Mouse (Mus musculus) limb, embryonic 15.5 days (tissue): ENCODE data around the gene Ldb3. TPM values are rescaled to one million over a fixed set of nuclear protein-coding genes. Genes with fewer than 3 reads are reported as not detected.

Source experiments
- ATAC-seq: fragments of 200-750 bp; cut with Nextera tagmentation; 2 replicates; pipeline ENCODE4 v1.8.0; 2017; ENCODE audit warnings: low read depth, moderate TSS enrichment; ENCODE audit not compliant: insufficient number of reproducible peaks, low FRiP score, low TSS enrichment
- H3K27ac ChIP-seq: fragments of 300-500 bp; sonication (generic); 2 replicates; pipeline ENCODE4 v1.5.1; 2015; ENCODE audit warnings: moderate library complexity, mild to moderate bottlenecking, inconsistent platforms
- H3K27me3 ChIP-seq: fragments of 300-500 bp; sonication (generic); 2 replicates; pipeline ENCODE4 v1.6.1; 2015; ENCODE audit warnings: inconsistent platforms
- H3K36me3 ChIP-seq: fragments of 300-500 bp; sonication (generic); 2 replicates; pipeline ENCODE4 v1.6.1; 2015; ENCODE audit warnings: inconsistent platforms
- H3K4me1 ChIP-seq: fragments of 300-500 bp; sonication (generic); 2 replicates; pipeline ENCODE4 v1.6.1; 2015; ENCODE audit warnings: inconsistent platforms
- H3K4me2 ChIP-seq: fragments of 300-500 bp; sonication (generic); 2 replicates; pipeline ENCODE4 v1.6.1; 2015; ENCODE audit warnings: mild to moderate bottlenecking, inconsistent platforms
- H3K4me3 ChIP-seq: fragments of 300-500 bp; sonication (generic); 2 replicates; pipeline ENCODE4 v1.5.1; 2015; ENCODE audit warnings: mild to moderate bottlenecking, inconsistent platforms
- H3K9ac ChIP-seq: fragments of 300-500 bp; sonication (generic); 2 replicates; pipeline ENCODE4 v1.6.1; 2015; ENCODE audit warnings: inconsistent platforms
- H3K9me3 ChIP-seq: fragments of 300-500 bp; sonication (generic); 2 replicates; pipeline ENCODE4 v1.6.1; 2016; ENCODE audit warnings: inconsistent platforms
- WGBS: fragments of 180-500 bp; shearing (Covaris S2); methylation state at CpG from one replicate; pipeline ENCODE4 v1.1.7; 2015; 5-methylcytosine and 5-hydroxymethylcytosine counted together
- polyA plus RNA-seq: library from polyadenylated mRNA; unstranded; fragments of >200 nt; fragmentation: Nextera tagmentation; extraction: Ambion mirVana; gene quantifications from 2 replicates; pipeline ENCODE4 v1.2.1, GENCODE M21; 2015

The Ldb3 gene
- polyA plus RNA-seq = 28.2 and 98.7 TPM in 2 replicates

DNA sequence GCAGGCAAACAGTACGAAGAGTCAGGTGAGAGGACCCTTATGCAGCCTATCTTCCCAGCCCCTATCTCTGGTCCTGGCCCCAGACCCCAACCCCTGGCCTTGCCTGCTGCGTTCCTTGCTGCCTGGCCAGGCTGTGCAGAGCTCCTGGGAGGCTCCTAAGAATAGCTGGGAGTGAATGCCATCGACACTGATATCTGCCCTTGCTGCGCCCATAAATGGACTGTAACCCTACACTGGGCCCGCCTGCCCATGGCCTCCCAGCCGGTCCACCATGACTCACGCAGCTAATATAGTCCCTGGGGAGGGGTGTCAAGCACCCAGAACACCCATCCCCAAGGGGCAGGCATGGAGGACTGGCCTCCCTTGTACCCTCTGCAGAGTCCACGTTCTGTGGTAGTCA lies at the start of gene Ldb3:
TSS of gene Ldb3 (minus strand) at position 185 of the 400 bp plus-strand sequence.
- Histone ChIP-seq H3K9ac (no peak within 1 kb of the TSS), H3K36me3 (no peaks in the 10 kb centered on the region), H3K9me3 (no peaks in the 10 kb centered on the region), H3K27ac (no peak within 1 kb of the TSS), H3K27me3 (no peaks in the 10 kb centered on the region), H3K4me2 (no peak within 1 kb of the TSS), H3K4me1 (peaks cover 8% of the 10 kb centered on the region), H3K4me3 (no peak within 1 kb of the TSS)
- ATAC-seq = no peak
- 60% methylated on average over 8 of the region's 8 CpGs for WGBS

DNA sequence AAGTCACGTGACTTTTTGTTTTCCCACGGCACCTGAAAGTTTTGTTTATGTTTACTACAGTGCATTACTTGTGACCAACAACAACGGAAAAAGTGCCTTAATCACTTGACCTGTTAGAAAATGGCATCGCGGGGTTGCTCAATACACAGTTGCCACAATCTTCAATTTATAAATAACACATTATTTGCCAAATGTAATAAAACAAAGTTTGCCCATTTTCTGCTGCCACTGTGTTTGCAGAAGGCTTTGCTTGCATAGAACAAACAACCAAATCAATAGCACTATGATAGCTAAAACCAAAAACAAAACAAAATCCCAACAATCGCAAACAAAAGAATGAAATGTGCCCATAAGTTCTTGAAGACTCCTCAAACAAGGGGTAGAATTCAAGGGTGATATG lies 47.2 kb upstream of the Ldb3 start:
- Histone ChIP-seq H3K27me3 (no peaks in the 10 kb centered on the region), H3K4me1 (no peaks in the 10 kb centered on the region), H3K9ac (no peak overlapping the region), H3K9me3 (no peaks in the 10 kb centered on the region), H3K36me3 (no peaks in the 10 kb centered on the region), H3K4me2 (no peak overlapping the region), H3K27ac (no peak overlapping the region), H3K4me3 (no peak overlapping the region)
- WGBS = 82% methylated on average over 6 of the region's 6 CpGs
- no peak for ATAC-seq

DNA sequence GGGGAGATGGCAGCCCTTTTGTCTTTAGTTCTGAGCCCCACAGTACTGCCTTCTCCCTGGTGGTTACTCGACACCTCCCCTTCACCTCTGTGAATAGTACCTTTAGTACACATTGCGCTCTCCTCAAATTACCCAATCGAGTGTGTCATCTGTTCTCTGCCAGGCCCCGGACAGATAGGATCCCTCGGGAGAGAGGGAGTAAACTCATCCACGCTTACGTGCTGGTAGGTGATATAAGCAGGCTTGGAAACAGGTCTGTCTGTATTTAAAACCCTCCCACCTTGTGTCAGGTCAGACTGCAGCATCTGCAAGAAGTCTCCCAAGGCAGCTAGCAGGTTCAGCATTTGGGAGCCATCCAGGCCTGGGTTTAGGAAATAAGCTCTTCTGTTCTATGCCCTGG lies 46.7 kb upstream of the Ldb3 start:
- no peak overlapping the region for H3K27ac ChIP-seq
- H3K27me3 ChIP-seq = no peaks in the 10 kb centered on the region
- no peaks in the 10 kb centered on the region for H3K4me1 ChIP-seq
- WGBS = 37% methylated on average over 7 of the region's 7 CpGs
- H3K36me3 ChIP-seq = no peaks in the 10 kb centered on the region
- ATAC-seq = no peak
- no peak overlapping the region for H3K4me2 ChIP-seq
- H3K9me3 ChIP-seq = no peaks in the 10 kb centered on the region
- H3K4me3 ChIP-seq = no peak overlapping the region
- H3K9ac ChIP-seq = no peak overlapping the region

DNA sequence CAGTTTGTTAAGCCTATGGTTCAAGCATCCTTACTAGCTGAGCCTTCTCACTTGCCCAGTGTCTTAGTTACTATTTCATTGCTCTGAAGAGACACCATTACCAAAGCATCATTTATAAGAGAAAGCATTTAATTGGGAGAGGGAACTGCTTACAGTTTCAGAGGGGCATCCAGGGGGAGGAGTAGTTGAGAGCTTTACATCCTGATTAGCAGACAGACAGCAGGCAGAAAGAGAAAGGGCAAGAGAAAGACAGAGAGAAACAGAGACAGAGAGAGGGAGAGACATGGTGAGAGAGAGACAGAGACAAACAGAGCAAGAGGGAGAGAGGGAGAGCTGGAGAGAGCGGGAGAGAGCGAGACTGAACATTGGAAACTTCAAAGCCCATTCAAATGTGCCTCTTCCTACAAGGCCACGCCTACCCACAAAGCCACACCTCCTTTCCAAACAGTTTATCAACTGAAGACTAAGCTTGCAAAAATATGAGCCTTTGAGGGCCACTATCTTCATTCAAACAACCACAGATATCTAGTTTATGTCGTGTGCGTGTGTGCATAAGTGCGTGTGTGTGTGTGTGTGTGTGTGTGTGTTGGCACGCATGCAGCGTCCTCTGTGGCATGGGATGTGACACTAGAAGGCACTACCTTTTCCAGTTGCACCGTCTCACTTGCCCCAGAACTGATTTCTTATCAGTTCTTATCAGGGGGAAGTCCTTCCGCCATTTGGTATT lies 44.4 kb upstream of the Ldb3 start:
- no peak overlapping the region for H3K9ac ChIP-seq
- WGBS = 72% methylated on average over 10 of the region's 10 CpGs

DNA sequence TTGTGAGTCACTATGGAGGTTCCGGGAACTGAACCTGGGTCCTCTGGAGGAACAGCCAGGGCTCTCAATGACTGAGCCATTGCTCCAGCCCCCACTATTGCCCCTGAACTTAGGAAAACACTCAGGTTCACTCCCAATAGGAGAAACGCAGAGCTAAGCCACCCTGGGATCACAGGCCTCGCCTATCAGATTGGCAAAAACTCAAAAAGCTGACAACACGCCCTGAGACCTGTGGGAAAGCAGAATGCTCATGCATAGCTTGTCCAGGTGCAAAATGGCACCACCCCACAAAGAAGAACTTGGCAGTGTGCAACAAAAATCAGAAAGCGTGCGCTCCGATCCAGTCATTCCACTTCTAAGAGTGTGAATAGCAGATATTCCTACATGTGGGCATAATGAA lies 38.3 kb upstream of the Ldb3 start:
- Histone ChIP-seq H3K27ac (no peak overlapping the region), H3K4me1 (no peaks in the 10 kb centered on the region), H3K27me3 (no peaks in the 10 kb centered on the region), H3K9ac (no peak overlapping the region), H3K4me3 (no peak overlapping the region), H3K4me2 (no peak overlapping the region), H3K9me3 (no peaks in the 10 kb centered on the region), H3K36me3 (no peaks in the 10 kb centered on the region)
- no peak for ATAC-seq
- WGBS = 82% methylated on average over 7 of the region's 7 CpGs

More for the DNA sequence above, 44.4 kb upstream of the Ldb3 start:
- Histone ChIP-seq H3K4me1 (no peaks in the 10 kb centered on the region), H3K36me3 (no peaks in the 10 kb centered on the region), H3K27ac (no peak overlapping the region), H3K4me2 (no peak overlapping the region), H3K9me3 (no peaks in the 10 kb centered on the region), H3K27me3 (no peaks in the 10 kb centered on the region), H3K4me3 (no peak overlapping the region)
- no peak for ATAC-seq

DNA sequence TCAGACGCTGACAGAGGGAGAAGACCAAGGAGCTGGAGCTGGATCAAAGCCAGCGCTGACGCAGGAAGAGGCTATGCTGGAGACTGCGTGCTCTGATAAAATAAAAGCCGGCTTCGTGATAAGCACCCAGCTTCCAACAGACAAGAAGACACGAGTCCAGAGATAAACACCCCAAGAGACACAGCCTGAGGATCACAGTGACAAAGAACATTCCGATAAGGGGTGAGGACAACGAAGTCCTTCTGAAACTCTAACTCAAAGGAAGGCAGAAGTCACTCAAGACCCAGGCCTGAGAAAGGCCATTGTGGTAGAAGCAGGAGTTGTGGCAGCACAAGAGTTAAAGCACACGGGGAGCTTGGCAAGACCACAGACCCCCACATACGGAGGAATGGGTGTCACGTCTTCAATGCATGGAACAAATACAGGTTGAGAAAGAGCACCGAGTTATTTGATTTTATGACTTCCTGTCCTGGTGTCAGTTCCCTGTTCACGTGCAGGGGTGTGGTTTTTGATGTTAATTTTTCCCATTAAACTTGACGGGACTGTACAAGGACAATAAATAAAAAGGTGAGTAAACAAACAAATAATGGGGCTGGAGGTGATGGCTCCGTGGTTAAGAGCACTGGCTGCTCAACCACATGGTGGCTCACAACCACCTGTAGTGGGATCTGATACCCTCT lies 35.2 kb upstream of the Ldb3 start:
- Histone ChIP-seq H3K36me3 (no peaks in the 10 kb centered on the region), H3K4me2 (no peak overlapping the region), H3K27ac (no peak overlapping the region), H3K4me1 (no peaks in the 10 kb centered on the region), H3K9ac (no peak overlapping the region), H3K9me3 (no peaks in the 10 kb centered on the region), H3K27me3 (no peaks in the 10 kb centered on the region), H3K4me3 (no peak overlapping the region)
- ATAC-seq = no peak
- 62% methylated on average over 16 of the region's 16 CpGs for WGBS

DNA sequence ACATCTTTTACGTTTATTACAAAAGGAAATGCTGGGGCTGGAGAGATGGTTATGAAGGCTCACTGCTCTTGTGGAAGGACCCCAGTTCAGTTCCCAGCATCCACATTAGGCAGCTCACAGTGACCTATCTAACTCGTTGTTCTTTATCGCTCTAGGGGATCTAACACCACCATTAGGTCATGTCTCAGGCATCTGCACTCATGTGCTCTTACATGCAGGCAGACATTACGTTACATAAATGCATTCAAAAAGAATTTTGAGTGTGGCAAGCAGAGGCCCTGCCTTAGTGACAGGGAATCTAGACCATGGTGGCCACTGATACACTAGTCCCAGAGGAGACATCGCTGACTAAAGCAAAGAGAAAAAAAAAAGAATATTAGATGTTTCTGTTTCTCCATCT lies 34.6 kb upstream of the Ldb3 start:
- 74% methylated on average over 5 of the region's 5 CpGs for WGBS
- Histone ChIP-seq H3K27me3 (no peaks in the 10 kb centered on the region), H3K4me2 (no peak overlapping the region), H3K36me3 (no peaks in the 10 kb centered on the region), H3K9ac (no peak overlapping the region), H3K9me3 (no peaks in the 10 kb centered on the region), H3K4me3 (no peak overlapping the region), H3K4me1 (no peaks in the 10 kb centered on the region), H3K27ac (no peak overlapping the region)
- no peak for ATAC-seq

DNA sequence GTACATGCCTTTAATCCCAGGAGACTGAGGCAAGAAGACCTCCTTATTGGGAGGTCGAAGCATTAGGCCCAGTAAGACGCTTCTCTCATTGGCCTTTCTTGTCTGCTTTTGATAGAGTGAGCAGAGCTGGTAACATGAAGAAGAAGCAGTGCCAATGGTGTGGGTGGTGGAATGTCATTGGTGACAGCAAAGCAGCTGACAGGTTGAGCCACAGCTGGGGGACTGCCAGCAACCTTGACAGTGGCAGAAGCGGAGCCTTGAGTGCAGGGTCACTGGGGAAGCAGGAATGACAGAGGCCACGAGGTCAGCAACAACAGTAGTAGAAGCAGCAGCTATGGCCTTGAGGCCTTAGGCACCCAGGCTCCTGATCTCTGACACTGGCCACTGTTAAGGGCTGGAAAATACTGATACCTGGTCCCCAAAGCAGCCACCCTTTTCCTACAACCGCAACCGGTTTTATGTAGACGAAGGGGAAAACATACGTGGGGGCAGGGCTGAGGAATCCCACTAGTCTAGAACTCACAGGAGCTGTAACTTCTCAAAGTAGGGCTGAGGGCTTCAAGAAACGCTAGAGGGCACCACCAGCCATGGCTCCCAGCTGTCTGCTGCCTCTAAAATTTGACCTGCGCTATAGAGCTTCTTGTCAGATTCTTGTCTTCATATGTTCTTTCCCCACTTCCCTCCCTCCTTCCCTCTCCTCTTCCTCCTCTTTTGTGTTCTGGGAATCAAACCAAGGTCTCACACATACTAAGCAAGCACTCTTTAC lies 32.3 kb upstream of the Ldb3 start:
- peaks cover 7% of the 10 kb centered on the region for H3K27me3 ChIP-seq
- no peaks in the 10 kb centered on the region for H3K36me3 ChIP-seq
- H3K4me2 ChIP-seq = no peak overlapping the region
- no peak for ATAC-seq
- no peak overlapping the region for H3K4me3 ChIP-seq
- H3K27ac ChIP-seq = no peak overlapping the region
- WGBS = 34% methylated on average over 10 of the region's 10 CpGs
- no peaks in the 10 kb centered on the region for H3K4me1 ChIP-seq
- no peaks in the 10 kb centered on the region for H3K9me3 ChIP-seq
- no peak overlapping the region for H3K9ac ChIP-seq

DNA sequence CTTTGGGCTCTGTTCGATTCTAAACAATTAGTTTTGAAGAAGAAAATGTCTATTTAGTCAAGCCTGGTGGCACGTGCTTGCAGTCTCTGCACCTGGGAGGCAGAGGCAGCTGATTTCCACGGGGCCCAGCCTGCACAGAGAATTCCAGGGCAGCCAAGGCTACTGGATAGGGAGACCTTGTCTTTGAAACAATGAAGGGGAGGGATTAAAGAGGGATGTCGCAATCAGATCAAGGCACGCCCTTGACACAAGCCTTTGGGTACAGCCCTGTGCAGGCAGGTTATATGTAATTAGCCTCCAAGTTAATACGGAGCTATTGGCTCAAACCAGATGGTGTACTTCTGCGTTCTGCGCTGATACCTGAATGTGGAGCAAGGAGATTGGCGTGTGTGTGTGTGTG lies 30.3 kb upstream of the Ldb3 start:
- Histone ChIP-seq H3K4me1 (peaks cover 9% of the 10 kb centered on the region; the same call in 1 of the 2 replicates), H3K27me3 (peaks cover 24% of the 10 kb centered on the region), H3K4me3 (no peak overlapping the region), H3K27ac (no peak overlapping the region), H3K4me2 (no peak overlapping the region), H3K36me3 (no peaks in the 10 kb centered on the region), H3K9ac (no peak overlapping the region), H3K9me3 (no peaks in the 10 kb centered on the region)
- whole genome bisulfite sequencing = 32% methylated on average over 9 of the region's 9 CpGs
- ATAC-seq = no peak

DNA sequence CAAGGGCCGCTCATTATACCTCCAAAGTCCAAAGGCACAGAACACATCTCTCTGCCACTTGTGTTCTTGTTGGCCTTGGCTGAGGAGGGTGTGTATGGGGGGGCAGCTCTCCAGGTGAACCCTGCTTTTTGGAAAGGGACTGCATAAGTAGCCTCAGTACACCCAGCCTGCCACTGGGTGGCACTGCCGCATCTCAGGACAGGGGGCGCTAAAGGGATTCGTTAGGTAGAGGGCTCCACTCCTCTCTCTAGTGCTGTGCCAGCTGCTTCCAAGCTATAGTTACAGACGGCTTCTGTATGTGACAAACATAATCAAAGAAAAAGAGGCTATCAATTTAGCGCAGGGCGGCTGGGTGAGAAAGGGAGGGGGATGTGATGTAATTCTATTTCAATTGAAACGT lies 28.3 kb upstream of the Ldb3 start:
- Histone ChIP-seq H3K4me1 (peaks cover 9% of the 10 kb centered on the region; the same call in 1 of the 2 replicates), H3K4me2 (no peak overlapping the region), H3K36me3 (no peaks in the 10 kb centered on the region), H3K27ac (no peak overlapping the region), H3K4me3 (no peak overlapping the region), H3K27me3 (peaks cover 30% of the 10 kb centered on the region), H3K9me3 (no peaks in the 10 kb centered on the region), H3K9ac (no peak overlapping the region)
- no peak for ATAC-seq
- 3% methylated on average over 8 of the region's 8 CpGs for WGBS

DNA sequence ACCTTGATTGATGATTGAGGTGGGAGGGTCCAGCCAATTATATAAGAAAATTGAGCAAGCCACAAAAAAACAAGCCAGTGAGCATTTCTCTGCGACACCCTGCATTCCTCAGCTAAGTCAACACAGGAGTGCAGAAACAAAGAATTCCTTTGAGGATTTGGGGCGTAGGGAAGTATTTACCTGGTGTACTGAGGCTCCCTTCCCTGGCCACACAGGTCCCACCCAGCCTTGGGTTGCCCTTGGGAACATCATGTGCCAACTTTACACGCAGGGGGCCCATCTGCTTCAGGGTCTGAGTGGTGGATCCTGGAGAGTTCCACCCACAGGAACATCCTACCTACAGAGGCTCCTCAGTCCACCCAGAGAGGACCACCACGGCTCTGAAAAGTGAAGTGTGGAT lies 27.1 kb upstream of the Ldb3 start:
- no peaks in the 10 kb centered on the region for H3K9me3 ChIP-seq
- peaks cover 30% of the 10 kb centered on the region for H3K27me3 ChIP-seq
- H3K27ac ChIP-seq = no peak overlapping the region
- peak; percentile 68 for ATAC-seq
- WGBS = 37% methylated on average over 4 of the region's 4 CpGs
- H3K9ac ChIP-seq = no peak overlapping the region
- H3K4me2 ChIP-seq = no peak overlapping the region
- peaks cover 9% of the 10 kb centered on the region; the same call in 1 of the 2 replicates for H3K4me1 ChIP-seq
- no peaks in the 10 kb centered on the region for H3K36me3 ChIP-seq
- H3K4me3 ChIP-seq = no peak overlapping the region

DNA sequence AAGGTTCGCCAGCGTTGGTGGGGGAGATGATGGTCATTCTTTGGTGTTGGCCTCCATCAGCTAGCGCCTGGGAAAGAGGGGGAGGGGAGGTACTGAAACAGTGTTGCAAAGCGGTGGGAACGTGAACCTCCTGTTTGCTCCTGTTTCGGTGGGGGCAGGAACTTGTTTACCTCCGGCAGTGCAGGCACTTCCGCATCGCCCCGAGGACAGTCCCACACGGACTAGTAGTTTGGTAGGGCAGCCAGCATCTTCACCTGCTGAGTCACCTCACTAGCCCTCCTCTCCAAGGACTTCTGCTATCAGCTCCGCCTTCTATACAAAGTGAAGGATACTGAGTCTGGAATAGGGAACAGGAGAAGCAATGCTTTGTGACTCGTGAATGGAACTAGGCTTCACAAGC lies 26.6 kb upstream of the Ldb3 start:
- no peak overlapping the region for H3K27ac ChIP-seq
- H3K9ac ChIP-seq = no peak overlapping the region
- peaks cover 30% of the 10 kb centered on the region for H3K27me3 ChIP-seq

More for the DNA sequence above, 26.6 kb upstream of the Ldb3 start:
- Histone ChIP-seq H3K9me3 (no peaks in the 10 kb centered on the region), H3K4me2 (peak overlapping the region; percentile 39), H3K4me1 (peaks cover 9% of the 10 kb centered on the region; the same call in 1 of the 2 replicates), H3K36me3 (no peaks in the 10 kb centered on the region), H3K4me3 (peak overlapping the region; percentile 14; the same call in 1 of the 2 replicates)
- WGBS = 2% methylated on average over 13 of the region's 13 CpGs
- no peak for ATAC-seq
